Mouse (Mus musculus) liver, adult 2 months (tissue): ENCODE measurements around the gene Gm9833.

Experiments
- CTCF ChIP-seq: fragments of 200-500 bp; IDR thresholded peaks from 2 replicates; pipeline ENCODE4 v1.5.1; 2011; ENCODE audit warnings: low read depth, low read length, control low read depth
- POLR2A ChIP-seq: fragments of 200-500 bp; IDR thresholded peaks from 2 replicates; pipeline ENCODE4 v1.6.1; 2011; ENCODE audit warnings: low read length, control low read depth; ENCODE audit not compliant: insufficient read depth; ENCODE audit errors: extremely low read depth

GRCm38 (mm10) chr3:10111570-10111969 is 23.7 kb downstream of the Gm9833 start:
- TF ChIP-seq CTCF (no peak), POLR2A (no peak)
